Mouse (Mus musculus) CH12F3 (cell line): ENCODE measurements around the gene Dyrk1a.

Experiments used
- in situ Hi-C: fragments of 300-500 bp; cut with MboI; formaldehyde crosslinking; loops from 2 replicates; pipeline ENCODE4 v1.14.3; 2020; ENCODE audit warnings: low sequenced_read_pairs

Dyrk1a gene

GRCm38 (mm10) chr16:94556228-94556627, 13.6 kb upstream of the Dyrk1a start:
- in situ Hi-C loops: no loop called here

GRCm38 (mm10) chr16:94559282-94559681, 10.5 kb upstream of the Dyrk1a start:
- in situ Hi-C loops: no loop called here

- in situ Hi-C loops: no loop called here
Observed at GRCm38 (mm10) chr16:94559782-94560181, 10.0 kb upstream of the Dyrk1a start.

DNA sequence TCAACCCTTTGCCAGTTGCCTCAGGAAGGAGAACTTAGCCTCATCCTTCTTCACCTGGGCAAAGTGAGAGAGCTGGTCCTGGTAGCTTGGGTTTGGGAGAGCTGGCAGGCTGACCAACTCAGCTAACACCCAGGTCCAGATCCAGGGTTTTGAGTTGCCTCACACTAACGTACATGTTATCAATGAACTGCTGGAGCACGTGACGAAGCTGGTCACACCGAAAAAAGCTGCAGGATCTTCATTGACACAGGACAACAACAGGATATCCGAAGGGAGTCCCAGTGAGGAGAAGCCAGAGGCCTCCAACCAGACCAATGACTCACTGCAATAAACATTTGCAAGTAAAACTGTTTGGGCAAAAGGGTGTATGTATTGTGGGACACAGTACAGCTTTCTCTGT, 9.2 kb upstream of the Dyrk1a start:
- in situ Hi-C loops: no loop called here

DNA sequence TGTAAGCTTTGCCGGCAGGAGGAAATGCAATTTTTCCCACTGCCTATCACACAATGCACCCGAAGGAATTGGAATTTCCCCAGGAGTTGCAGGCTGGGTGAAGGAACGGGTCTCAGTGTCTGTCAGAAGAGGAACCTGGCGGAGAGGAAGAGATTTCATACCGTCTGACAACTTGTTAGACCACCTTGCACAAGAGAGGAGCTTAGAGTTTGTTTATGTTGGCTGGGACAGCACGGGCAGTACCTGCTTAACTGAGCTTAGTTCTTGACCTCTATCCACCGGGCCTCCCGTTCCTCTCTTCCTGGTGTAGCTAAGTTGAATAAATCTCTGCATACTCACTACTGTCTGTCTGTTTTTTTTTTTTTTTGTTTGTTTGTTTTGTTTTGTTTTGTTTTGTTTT, 3.7 kb upstream of the Dyrk1a start:
- in situ Hi-C loops: no loop called here

- in situ Hi-C loops: no loop called here
Observed at GRCm38 (mm10) chr16:94566834-94567585, 2.8 kb upstream of the Dyrk1a start.

DNA sequence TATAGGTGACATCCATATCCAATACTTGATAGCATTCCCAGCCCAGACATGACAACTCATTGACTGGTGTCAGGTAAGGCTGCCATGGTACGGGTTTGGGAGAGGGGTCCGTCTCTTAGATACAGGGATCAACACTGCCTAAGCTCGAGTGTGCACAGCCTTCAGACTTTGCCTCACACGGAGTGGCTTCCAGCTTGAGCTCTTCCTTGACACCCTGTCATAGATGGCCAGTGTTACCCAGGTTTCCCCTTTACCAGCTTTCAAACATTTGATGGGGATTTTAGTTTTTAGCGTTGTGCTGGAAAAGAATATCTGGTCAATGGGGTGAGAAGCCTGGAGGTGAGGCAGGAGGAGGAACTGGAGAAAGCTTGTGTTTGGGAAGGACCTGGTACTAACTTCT, 2.1 kb upstream of the Dyrk1a start:
- in situ Hi-C loops: no loop called here

DNA sequence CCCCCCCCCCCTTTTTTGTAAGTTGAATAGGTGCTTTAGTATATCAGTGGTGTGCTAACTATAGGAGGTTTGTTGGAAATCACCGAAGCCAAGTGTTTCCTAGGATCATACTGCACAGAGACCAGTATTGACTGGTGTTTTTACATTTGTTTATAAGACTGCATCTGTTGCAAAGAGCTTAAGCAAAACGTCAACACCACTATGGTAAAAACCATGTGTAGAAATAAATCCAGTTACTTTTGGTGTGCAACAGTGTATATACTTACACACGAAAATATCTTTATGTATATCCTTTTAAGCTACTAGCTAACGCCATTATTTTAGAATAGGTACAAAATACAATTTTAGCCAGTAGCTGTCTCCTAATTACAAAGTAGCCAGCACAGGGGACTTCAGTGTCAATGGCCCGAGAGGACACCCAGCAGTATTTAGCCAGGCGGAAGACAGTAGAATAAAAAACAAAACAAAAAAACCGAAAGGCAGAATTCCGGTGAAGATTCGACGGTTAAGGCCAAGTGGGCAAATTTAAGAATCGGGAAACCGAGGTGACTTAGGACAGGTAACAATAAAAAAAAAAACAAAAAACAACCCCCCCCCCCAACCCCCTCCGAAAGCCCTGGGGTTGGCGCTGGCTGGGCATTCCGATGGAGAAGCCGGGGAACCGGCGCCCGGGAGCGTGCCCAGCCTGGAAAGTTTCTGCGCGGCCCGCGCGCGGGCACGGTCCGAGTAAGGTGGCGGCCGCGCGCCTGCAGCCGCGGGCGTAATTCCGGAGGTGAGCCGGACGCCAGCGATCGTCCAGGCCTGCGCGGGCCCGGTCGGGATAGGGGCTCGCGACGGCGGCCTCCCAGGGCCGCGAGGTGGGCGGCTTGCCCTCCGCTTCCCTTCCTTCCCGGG, 1.2 kb upstream of the Dyrk1a start:
- in situ Hi-C loops: no loop called here

DNA sequence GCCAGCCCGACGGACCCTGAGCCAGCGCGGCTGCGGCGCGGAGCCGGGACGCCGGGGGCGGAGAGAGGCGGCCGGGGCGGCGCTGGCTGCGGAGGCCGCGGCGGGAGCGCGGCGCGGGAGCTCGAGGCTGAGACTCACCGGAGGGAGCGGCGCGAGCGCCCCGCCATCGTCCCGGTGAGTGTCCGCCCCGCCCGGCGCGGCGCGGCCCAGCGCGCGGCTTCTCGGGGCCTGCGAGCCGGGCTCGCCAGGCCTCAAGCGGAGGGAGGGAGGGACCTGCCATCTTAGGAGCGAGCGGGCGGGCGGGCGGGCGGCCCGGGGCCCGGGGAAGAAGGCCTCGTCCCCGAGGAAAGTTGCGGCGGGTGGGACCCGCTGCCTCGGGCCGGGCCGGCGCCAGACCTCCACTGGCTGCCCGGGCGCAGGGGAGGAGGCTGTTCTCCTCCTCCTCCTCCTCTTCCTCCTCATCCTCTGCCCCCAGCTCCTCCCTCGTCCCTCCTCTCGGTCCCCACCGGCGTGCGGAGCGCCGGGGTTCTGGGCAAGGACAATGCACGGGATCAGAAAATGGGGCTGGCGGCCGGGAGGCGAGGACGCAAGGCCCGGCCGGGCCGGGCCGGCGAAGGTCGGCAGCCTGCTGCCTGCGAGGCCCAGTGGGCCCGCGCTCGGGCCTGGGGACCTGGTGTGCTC, 691 bp downstream of the Dyrk1a start:
- in situ Hi-C loops: no loop called here

- in situ Hi-C loops: no loop called here
Observed at GRCm38 (mm10) chr16:94571111-94571993, 1.5 kb downstream of the Dyrk1a start.

GRCm38 (mm10) chr16:94572422-94572821, 2.6 kb downstream of the Dyrk1a start:
- in situ Hi-C loops: no loop called here

DNA sequence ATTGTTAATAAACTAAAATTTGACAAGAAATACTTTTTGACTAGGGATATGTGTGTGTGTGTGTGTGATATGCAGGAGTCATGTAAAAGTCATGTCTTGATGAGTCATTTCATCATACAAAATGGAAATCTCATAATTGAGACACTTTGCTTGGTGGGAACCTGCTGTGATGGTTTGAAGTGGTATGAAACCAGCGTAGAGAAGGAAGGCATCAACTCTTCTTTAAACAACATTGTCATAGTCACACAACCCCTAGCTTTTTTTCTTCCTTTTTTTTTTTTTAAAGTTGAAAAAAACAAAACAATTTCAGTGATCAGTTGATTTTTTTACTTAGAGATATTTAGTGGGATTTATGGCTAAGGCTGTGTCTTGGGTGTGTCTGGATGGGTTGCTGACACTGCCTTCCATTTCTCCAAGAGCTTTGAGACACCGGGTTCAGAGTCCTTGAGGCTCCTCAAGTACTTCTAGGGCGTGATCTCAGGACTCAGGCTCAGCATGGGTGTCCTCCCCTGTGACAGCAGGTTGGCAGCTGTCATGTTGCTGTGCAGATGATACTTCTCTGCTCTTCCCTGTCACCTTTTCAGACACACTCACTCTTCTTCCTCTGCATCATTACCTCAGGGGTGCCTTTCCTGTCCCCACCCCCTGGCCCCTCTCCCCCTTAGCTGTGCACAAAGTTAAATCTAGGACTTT, 4.4 kb downstream of the Dyrk1a start:
- in situ Hi-C loops: no loop called here

DNA sequence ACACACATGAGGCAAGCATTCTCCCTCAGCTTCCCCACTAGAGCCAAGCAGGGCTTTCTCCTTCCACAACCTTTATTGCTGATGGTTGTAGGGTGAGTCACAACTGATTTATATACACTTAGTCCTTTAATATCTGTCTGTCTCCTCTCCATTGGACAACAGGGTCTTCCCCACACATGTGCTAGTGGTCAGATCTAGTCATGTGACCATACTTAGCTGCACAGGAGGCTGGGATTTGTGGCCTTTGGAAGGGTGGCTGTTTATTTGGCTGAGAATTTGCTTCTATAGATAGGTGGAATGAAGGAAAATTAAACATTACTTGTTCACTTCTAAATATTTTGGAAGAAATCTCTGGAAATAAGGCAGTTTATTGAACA, 4.9 kb downstream of the Dyrk1a start:
- in situ Hi-C loops: no loop called here

- in situ Hi-C loops: no loop called here
Observed at GRCm38 (mm10) chr16:94575757-94576156, 5.9 kb downstream of the Dyrk1a start.

- in situ Hi-C loops: no loop called here
Observed at GRCm38 (mm10) chr16:94579348-94579747, 9.5 kb downstream of the Dyrk1a start.

- in situ Hi-C loops: no loop called here
Observed at GRCm38 (mm10) chr16:94580844-94581405, 11.1 kb downstream of the Dyrk1a start.

GRCm38 (mm10) chr16:94586349-94586990, 16.7 kb downstream of the Dyrk1a start:
- in situ Hi-C loops: no loop called here

DNA sequence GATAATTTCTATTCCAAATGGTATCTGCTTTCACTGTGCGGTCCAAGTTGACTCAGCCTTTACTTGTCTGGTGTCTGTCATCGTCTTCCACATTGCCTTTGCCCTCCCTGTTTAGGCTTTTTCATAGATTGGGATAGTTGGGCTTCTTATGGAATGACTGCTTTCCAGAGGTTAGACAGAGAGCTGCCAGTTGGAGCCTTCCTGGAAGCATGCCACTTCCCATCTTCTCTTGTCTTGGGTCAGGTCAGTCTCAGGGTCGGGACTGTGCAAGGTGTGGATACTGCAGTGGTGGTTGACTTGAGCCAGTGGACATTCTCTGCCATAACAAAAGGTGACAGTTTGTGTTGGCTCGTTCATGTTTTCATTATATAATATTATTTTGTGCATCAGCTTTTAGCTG, 17.7 kb downstream of the Dyrk1a start:
- in situ Hi-C loops: no loop called here

DNA sequence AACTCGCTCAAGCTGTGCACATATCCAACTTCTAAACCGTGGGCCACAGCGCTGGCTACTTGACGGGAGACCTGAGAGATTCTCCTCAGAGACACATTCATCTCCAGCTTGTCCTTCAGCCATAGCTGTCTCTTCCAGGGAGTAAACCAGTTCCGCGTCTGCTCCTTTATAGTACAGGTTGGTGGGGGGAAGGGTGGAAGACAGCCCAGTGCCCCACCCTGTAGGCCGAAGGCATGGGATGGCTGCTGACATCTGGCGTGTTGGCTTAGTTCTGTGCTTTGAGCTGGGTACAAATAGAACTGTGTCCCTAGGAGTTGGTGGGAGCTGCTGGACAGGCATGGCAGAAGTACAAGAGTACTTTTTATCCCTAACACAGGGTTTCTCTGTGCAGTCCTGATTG, 18.4 kb downstream of the Dyrk1a start:
- in situ Hi-C loops: no loop called here
